11 mouse cellular contexts compared by ENCODE assay signal in the genomic region with DNA sequence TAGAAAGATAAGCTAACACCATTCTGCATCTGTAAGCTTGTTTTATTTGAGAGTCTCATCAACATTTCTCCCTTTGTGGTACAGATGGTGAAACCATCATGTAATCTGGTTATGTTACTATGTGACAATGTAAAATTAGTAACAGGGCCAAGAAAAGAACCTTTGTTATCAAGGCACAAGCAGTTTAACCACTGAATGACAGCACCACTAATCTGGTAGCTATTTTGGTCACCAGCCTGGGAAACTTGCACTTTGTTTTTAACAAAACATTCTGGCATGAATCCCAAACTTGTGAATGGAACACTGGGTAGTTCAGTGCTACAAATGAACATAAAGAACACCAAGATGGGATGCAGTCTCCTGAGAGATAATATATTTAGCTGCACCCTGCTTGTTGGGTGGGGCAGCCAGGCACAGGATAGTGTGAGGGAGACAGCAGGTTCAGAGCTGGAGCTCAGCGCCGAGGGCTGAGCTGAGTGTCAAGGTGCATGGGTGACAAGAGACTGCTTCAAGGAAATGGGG. TPM values are rescaled to one million over a fixed set of nuclear protein-coding genes. Genes with fewer than 3 reads are reported as not detected.
DNase-seq lines count a peak whose midpoint lies in the region; ATAC-seq and TF ChIP-seq lines count a peak whose summit lies in the region.
"Had no signal": no experiment of that assay in that cellular context is flagged by ENCODE, and none has a peak within 500 bp of the region (broad histone marks: within the 10 kb centered on the region; RNA-seq: fewer than 3 reads in every experiment).

No protein-coding gene starts in this region.

- H3K4me2 ChIP-seq in neural tube, embryonic 15.5 days: no peak overlapping the region

- H3K9me3 ChIP-seq in megakaryocyte, embryonic 14.5 days: no peaks in the 10 kb centered on the region
- H3K9me3 ChIP-seq in neural tube, embryonic 15.5 days (replicated peaks): no peaks in the 10 kb centered on the region

- H3K27ac ChIP-seq in gastrocnemius, adult 2 months: peak overlapping the region; percentile 83
- H3K27ac ChIP-seq in neural tube, embryonic 15.5 days (replicated peaks): 0 out of 2 replicates have a peak overlapping the region, but pooled peaks have one; percentile 41

- no peak for ATAC-seq in megakaryocyte, adult 5-6 weeks (ENCODE audit: poor library complexity, severe bottlenecking)
- no peak for ATAC-seq in neural tube, embryonic 15.5 days (ENCODE audit: low FRiP score)
- ATAC-seq: midbrain, embryonic 16.5 days had no signal

- H3K36me3 ChIP-seq in megakaryocyte, embryonic 14.5 days (replicated peaks; ENCODE audit: low read length): peaks cover 45% of the 10 kb centered on the region
- peaks cover 12% of the 10 kb centered on the region for H3K36me3 ChIP-seq in neural tube, embryonic 15.5 days

- TF ChIP-seq CTCF in gastrocnemius, adult 2 months (IDR thresholded peaks at IDR 0.05): no peak

- no peak overlapping the region for H3K9ac ChIP-seq in neural tube, embryonic 15.5 days (replicated peaks)

- H3K4me3 ChIP-seq in gastrocnemius, adult 2 months: peak overlapping the region; percentile 3; the same call in 1 of the 2 replicates
- H3K4me3 ChIP-seq in megakaryocyte, embryonic 14.5 days (replicated peaks): peak overlapping the region; percentile 67
- no peak overlapping the region for H3K4me3 ChIP-seq in neural tube, embryonic 15.5 days (replicated peaks)

- H3K27me3 ChIP-seq in megakaryocyte, embryonic 14.5 days (replicated peaks): no peaks in the 10 kb centered on the region
- no peaks in the 10 kb centered on the region for H3K27me3 ChIP-seq in neural tube, embryonic 15.5 days (replicated peaks)

- WGBS in neural tube, embryonic 15.5 days: 65% methylated on average over 2 of the region's 2 CpGs

- H3K4me1 ChIP-seq in megakaryocyte, embryonic 14.5 days: peaks cover 55% of the 10 kb centered on the region
- 0 out of 2 replicates have a peak, but pooled peaks cover under 1% of the 10 kb centered on the region for H3K4me1 ChIP-seq in neural tube, embryonic 15.5 days

- DNase-seq in gastrocnemius, adult 2 months: no peak
- DNase-seq in gastrocnemius, adult 18-20 months (ENCODE audit: low spot score): no peak
- peak; percentile 74 to 81 for DNase-seq in heart, adult 9 months (ENCODE audit: low spot score in 2 of 2)
- DNase-seq in gastrocnemius, postnatal 14 days: no peak
- no peak for DNase-seq in gastrocnemius, postnatal 25 days
- DNase-seq: cerebellum, adult 9-10 months; kidney, postnatal 10 days had no signal

- intact Hi-C loops in gastrocnemius, adult 2 months (cut with DNase I): no loop called here
- intact Hi-C loops in gastrocnemius, postnatal 14 days (cut with DNase I; ENCODE audit: low total_unique reads): no loop called here

RNA-seq across cellular contexts. Expression of gene Fyttd1, which starts 23.2 kb away (rescaled TPM):
- total RNA-seq in gastrocnemius, adult 2 months (2021): 10 to 100 TPM; 95.0 to 95.1 TPM
- total RNA-seq in gastrocnemius, adult 18-20 months (2021): 10 to 100 TPM; 85.6 to 97.9 TPM
- 22.1 and 57.2 TPM in 2 replicates for polyA plus RNA-seq in megakaryocyte, embryonic 14.5 days (2012; ENCODE audit: insufficient read depth, low replicate concordance)
- total RNA-seq in megakaryocyte, adult 5-6 weeks (2015): 23.1 and 26.1 TPM in 2 replicates
- total RNA-seq in megakaryocyte, adult 5-6 weeks (2017): 24.1 and 35.0 TPM in 2 replicates
- polyA plus RNA-seq in neural tube, embryonic 15.5 days (2015; fragmentation: Nextera tagmentation; extraction: Ambion mirVana): 102 and 111 TPM in 2 replicates
- 100 to 1,000 TPM; 108 to 111 TPM for total RNA-seq in gastrocnemius, postnatal 14 days (2021)
- 10 to 100 TPM; 79.8 to 85.6 TPM for total RNA-seq in gastrocnemius, postnatal 25 days (2021)

RNA-seq across cellular contexts. Expression of gene Rubcn, which starts 23.5 kb away (rescaled TPM):
- 10 to 100 TPM; 24.0 to 28.5 TPM for total RNA-seq in gastrocnemius, adult 2 months (2021)
- 10 to 100 TPM; 22.5 to 24.8 TPM for total RNA-seq in gastrocnemius, adult 18-20 months (2021)
- 5.3 and 9.9 TPM in 2 replicates for polyA plus RNA-seq in megakaryocyte, embryonic 14.5 days (2012; ENCODE audit: insufficient read depth, low replicate concordance)
- 12.4 and 18.8 TPM in 2 replicates for total RNA-seq in megakaryocyte, adult 5-6 weeks (2015)
- 22.8 and 22.9 TPM in 2 replicates for total RNA-seq in megakaryocyte, adult 5-6 weeks (2017)
- 31.2 and 31.9 TPM in 2 replicates for polyA plus RNA-seq in neural tube, embryonic 15.5 days (2015; fragmentation: Nextera tagmentation; extraction: Ambion mirVana)
- 10 to 100 TPM; 28.8 to 30.0 TPM for total RNA-seq in gastrocnemius, postnatal 14 days (2021)
- total RNA-seq in gastrocnemius, postnatal 25 days (2021): 10 to 100 TPM; 24.3 to 26.7 TPM

RNA-seq across cellular contexts. Expression of gene Smbd1, which starts 43.8 kb away (rescaled TPM):
- total RNA-seq in gastrocnemius, adult 2 months (2021): not detected
- not detected for total RNA-seq in gastrocnemius, adult 18-20 months (2021)
- polyA plus RNA-seq in megakaryocyte, embryonic 14.5 days (2012; ENCODE audit: insufficient read depth, low replicate concordance): not detected in 2 replicates
- not detected in 2 replicates for total RNA-seq in megakaryocyte, adult 5-6 weeks (2015)
- total RNA-seq in megakaryocyte, adult 5-6 weeks (2017): not detected in 2 replicates
- polyA plus RNA-seq in neural tube, embryonic 15.5 days (2015; fragmentation: Nextera tagmentation; extraction: Ambion mirVana): not detected in 2 replicates
- not detected for total RNA-seq in gastrocnemius, postnatal 14 days (2021)
- total RNA-seq in gastrocnemius, postnatal 25 days (2021): not detected
- polyA plus RNA-seq: midbrain, embryonic 16.5 days had no signal

RNA-seq across cellular contexts. Expression of gene Muc20, which starts 56.9 kb away (rescaled TPM):
- total RNA-seq in gastrocnemius, adult 2 months (2021): under 1 TPM; 0.33 to 0.45 TPM
- under 1 TPM; 0.32 to 0.40 TPM for total RNA-seq in gastrocnemius, adult 18-20 months (2021)
- polyA plus RNA-seq in megakaryocyte, embryonic 14.5 days (2012; ENCODE audit: insufficient read depth, low replicate concordance): not detected in 2 replicates
- total RNA-seq in megakaryocyte, adult 5-6 weeks (2015): 0.87 and 2.0 TPM in 2 replicates
- total RNA-seq in megakaryocyte, adult 5-6 weeks (2017): 0.29 TPM in 1 of 2 replicates, not detected in the other
- polyA plus RNA-seq in neural tube, embryonic 15.5 days (2015; fragmentation: Nextera tagmentation; extraction: Ambion mirVana): not detected in 2 replicates
- total RNA-seq in gastrocnemius, postnatal 14 days (2021): under 1 TPM; 0.08 to 0.20 TPM
- total RNA-seq in gastrocnemius, postnatal 25 days (2021): under 1 TPM; 0.28 to 0.64 TPM
- polyA plus RNA-seq: midbrain, embryonic 16.5 days had no signal

RNA-seq across cellular contexts. Expression of gene Lrch3, which starts 59.8 kb away (rescaled TPM):
- 10 to 100 TPM; 14.1 to 16.0 TPM for total RNA-seq in gastrocnemius, adult 2 months (2021)
- total RNA-seq in gastrocnemius, adult 18-20 months (2021): 10 to 100 TPM; 13.2 to 14.5 TPM
- polyA plus RNA-seq in megakaryocyte, embryonic 14.5 days (2012; ENCODE audit: insufficient read depth, low replicate concordance): 2.7 TPM in 1 of 2 replicates, not detected in the other
- total RNA-seq in megakaryocyte, adult 5-6 weeks (2015): 24.5 and 34.7 TPM in 2 replicates
- total RNA-seq in megakaryocyte, adult 5-6 weeks (2017): 23.9 and 35.6 TPM in 2 replicates
- 31.8 and 36.2 TPM in 2 replicates for polyA plus RNA-seq in neural tube, embryonic 15.5 days (2015; fragmentation: Nextera tagmentation; extraction: Ambion mirVana)
- total RNA-seq in gastrocnemius, postnatal 14 days (2021): 10 to 100 TPM; 18.1 to 21.7 TPM
- 10 to 100 TPM; 13.7 to 15.4 TPM for total RNA-seq in gastrocnemius, postnatal 25 days (2021)

Comparison
In these comparisons a context has a peak if more than half of its experiments do, and no peak if none do; other contexts are left out.
1. DNase-seq: peak in heart, adult 9 months (2 of 2); none in gastrocnemius, adult 2 months (single experiment), gastrocnemius, adult 18-20 months (single experiment), gastrocnemius, postnatal 14 days (single experiment) and gastrocnemius, postnatal 25 days (single experiment).